Mouse (Mus musculus) ES-CJ7 (cell line): ENCODE results near the gene Erc2.

Source experiments
- DNase-seq: peaks from one replicate; pipeline ENCODE4 v3.0.0; 2011; ENCODE audit warnings: low read depth, low spot score

Erc2 gene

GRCm38 (mm10) chr14:28376208-28376805 is 754.1 kb downstream of the Erc2 start:
- DNase-seq, result peak; percentile 23

- no peak for DNase-seq
Observed at GRCm38 (mm10) chr14:28377519-28377918, 755.3 kb downstream of the Erc2 start.

- no peak for DNase-seq
Observed at GRCm38 (mm10) chr14:28380129-28380528, 757.9 kb downstream of the Erc2 start.

- DNase-seq, result no peak
Observed at GRCm38 (mm10) chr14:28381801-28382550, 759.7 kb downstream of the Erc2 start.

DNA sequence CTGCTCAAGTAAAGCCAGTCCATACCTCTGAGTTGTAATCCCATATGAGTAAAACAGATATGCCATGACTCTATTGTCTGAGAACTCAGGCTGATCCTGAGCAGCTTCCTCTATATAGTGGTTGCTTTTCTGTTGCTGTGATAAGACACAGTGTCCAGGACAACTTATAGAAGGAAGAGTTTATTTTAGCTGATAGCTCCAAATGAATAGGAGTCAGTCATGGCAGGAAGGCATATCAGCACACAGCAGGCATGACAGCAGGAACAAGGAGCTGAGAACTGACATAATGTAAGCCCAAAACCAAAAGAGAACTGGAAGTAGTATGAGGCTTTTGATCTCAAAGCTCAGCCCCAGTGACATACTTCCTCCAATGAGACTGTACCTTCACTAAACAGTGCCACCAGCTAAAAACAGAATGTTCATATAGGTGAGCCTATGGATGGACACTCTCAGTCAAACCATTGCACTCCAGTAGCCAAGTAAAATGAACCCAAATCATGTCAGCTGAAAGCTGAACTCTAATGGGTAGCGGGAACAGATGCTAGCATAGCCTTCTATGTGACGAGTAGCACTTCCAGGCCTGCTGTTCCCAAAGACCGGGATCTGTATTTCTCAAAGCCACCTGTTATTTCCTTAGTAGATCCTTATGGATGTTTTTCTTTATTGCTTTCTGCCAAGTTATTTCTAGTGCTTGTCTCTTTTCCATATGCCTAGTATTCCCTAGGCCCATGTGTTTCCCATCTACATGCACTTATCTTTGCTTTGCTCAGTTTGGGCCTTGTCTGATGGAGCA is 764.8 kb downstream of the Erc2 start:
- no peak for DNase-seq

DNA sequence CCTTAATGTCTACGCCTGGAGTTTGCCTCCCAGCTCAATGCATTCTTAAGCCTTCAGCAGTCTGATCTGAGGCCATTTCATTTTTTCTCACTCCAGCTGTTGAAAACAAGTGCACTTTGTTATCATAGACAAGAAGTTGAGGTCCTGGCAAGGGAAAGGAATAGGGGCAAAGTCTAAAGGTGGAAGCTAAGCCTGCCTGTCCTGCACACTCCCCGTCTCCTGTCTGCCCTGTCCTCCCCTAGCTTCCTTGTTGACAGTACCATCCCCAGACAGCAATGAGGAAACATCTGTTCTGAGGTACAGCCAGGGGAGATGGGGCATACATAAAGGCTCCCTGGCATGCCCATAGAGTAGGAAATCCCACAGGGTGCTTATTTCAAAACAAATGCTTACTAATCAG is 776.7 kb downstream of the Erc2 start:
- no peak for DNase-seq

GRCm38 (mm10) chr14:28399897-28400296 is 777.7 kb downstream of the Erc2 start:
- DNase-seq, result no peak

DNA sequence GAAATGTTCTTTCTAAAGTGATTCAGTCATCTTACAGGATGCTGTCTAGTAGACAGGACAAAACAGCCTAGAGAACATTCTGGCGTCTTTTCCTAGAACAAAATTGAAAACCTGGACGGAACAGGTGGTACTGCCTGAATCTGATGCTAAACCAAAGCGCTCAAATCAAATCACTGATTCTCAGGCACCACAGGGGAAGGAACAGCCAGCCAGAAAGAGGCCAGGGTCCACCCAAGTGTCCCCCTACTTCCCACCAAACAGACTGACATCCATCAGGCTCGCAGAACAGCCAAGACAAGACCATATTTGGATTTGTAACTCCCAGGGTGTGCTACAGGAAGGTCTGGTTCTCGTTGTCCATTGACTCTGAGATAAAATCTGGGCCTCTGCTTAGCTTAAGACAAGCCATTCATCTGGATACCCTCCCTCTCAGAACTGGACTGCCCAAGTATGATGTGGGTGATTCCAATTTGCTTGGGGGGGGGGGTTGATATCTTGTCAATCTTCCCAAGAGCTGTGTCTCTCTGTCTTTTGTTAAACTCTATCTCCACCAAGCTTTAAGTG is 783.1 kb downstream of the Erc2 start:
- DNase-seq, result no peak

DNA sequence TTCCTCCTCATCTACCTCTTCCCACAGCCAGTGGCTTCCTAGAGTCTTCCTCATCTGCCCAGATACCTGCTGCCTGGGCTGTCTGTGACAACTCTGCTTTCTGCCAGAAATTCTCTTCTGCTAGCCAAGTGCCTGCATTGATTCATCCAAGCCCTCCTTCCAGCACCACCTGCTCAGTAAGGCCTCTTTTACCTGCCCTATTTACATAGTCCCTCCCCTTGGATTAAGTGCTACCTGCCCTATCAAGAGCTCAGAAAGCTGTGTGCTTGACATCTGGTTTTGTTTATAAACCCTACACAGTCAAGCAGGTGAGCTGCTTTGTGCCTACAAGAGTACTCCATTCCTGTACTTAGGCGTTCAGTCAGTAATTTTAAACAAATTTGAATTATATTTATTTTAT is 787.2 kb downstream of the Erc2 start:
- no peak for DNase-seq

DNA sequence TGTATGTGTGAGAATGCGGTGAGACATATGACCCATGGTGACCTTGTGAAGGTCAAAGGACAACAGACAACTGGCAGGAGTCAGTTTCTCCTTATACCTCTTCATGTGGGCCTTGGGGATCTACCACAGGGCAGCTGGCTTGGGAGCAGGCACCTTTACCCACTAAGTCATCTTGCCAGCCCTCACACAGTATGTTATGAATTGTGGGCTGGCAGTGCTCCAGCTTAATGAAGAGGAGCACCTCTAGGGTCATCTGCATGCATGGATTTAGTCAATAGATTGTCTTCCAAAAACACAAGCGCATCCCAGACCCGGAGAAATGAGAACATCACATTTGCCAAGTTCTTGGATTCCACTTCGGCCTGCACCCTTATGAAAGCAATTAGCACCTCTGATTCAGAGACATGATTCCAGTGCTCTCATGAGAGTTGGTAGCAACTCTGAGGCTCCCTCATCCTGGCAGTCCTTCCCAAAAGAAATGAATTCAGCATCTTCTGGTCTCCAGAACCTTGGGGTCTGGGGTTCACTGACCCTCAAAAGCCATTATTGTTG is 787.6 kb downstream of the Erc2 start:
- DNase-seq, result no peak

DNA sequence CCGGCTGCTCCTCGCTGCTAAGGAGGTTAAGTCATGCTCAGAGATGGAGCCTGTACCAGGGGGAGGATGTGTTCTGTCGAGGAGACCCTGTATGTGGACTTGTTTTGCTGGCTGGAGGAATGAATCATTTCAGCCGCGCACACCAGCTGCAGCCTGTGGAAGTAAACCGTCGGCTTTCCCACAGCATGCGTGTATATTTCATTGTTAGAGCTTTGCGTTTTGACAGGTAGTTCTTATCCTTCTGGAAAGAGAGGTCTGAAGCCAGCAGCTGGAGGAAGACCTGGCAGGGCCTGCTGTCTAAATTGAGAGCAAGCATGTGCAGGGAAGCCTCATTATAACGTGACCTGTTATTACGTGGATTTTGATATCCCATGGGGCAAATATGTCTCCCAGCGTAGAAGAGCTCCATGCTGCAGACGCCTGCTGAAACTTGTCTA is 788.6 kb downstream of the Erc2 start:
- no peak for DNase-seq

- no peak for DNase-seq
Observed at GRCm38 (mm10) chr14:28412252-28412995, 790.2 kb downstream of the Erc2 start.

DNA sequence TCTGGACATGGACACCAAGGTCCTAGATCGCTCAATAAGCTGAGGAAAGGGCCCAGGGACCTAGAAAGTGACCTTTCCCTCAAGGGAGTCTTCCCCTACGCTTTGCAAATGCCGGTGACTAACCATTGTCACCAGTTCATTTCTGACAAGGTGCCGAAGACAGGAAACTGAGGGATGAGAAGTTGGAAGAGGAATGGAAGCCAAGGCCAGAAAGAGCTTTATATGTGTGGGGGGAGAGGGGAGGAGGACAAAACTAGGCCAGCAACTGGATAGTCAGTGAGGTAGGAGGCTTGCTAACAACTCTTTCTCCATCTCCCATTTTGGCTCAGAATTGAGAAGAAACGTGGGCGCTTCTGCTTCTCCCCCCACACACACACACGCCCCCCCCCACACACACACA is 791.3 kb downstream of the Erc2 start:
- no peak for DNase-seq

- no peak for DNase-seq
Observed at GRCm38 (mm10) chr14:28417019-28417418, 794.8 kb downstream of the Erc2 start.

DNA sequence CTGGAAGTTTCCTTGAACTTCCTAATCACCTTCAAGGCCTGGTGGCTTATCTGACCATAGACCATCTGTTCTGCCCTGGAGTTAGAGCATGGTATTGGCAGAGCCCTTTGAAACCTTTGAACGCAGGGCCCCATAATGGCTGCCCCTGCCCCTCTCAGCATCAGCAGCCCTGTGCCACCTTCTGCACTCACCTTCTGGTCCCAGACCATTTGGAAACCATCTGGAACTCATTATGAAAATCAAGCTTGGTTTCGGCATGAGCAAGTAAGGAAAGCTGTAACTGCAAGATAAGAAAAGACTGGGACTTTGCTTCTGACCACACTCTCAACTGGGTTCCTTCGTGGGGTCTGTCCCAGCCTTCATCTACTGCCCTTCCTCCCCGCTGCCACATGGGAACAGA is 796.3 kb downstream of the Erc2 start:
- DNase-seq, result no peak

DNA sequence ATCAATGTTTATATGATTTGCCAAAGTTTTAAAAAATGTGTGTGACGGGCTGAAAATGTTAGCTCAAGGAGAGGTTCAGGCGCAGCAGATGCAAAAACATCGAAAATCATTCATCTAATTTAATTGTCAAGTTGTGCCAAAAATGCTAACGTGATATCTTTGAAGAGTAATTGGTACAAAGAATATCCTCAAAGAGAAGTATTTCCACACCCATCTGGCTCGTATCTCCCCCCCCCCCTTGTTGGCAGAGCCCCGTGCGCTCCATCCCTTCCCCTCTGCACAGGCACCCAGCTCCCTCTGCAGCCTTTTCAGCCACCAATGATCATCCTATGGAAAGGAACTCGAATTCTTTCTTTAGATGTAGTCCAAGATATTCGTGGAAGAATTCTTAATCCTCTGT is 797.0 kb downstream of the Erc2 start:
- DNase-seq, result no peak

DNA sequence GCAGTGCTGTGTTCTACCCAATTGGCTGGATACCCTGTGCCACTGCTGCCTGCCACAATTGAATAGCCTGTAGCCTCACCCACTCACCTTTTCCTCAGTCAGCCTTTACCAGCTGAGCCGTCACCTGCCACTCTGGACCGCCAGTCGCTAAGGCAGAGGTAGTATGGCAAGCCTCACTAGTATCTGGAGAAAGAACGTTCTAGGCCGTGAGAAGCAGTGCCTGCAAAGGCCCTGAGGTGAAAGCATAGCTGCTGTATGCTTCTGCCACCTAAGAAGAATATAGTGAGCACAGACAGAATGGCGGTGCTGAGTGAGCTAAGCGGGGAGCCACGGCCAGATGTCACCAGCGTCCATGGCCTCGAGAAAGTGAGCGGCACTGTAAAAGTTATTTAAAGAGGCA is 798.4 kb downstream of the Erc2 start:
- no peak for DNase-seq

DNA sequence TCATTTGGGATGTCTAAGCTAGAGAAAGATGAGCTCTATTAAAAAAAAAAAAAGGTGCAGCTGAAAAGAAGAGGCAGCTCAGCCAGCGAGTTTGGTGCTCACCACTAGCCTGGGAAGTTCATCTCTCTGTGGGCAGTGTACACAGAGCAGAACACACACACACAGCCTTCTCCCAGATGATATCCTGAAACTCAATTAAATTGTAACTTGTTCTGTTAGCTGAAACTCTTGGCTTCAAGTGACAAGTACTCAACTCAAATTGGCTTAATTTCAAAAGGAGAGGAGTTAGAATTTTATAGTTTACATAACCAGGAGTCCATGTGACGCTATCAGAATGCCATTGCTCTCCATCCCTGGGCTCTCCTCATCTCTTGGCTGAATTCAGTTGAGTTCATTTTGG is 804.4 kb downstream of the Erc2 start:
- no peak for DNase-seq

GRCm38 (mm10) chr14:28431703-28432309 is 809.6 kb downstream of the Erc2 start:
- DNase-seq, result no peak

- no peak for DNase-seq
Observed at GRCm38 (mm10) chr14:28434996-28435395, 812.8 kb downstream of the Erc2 start.

DNA sequence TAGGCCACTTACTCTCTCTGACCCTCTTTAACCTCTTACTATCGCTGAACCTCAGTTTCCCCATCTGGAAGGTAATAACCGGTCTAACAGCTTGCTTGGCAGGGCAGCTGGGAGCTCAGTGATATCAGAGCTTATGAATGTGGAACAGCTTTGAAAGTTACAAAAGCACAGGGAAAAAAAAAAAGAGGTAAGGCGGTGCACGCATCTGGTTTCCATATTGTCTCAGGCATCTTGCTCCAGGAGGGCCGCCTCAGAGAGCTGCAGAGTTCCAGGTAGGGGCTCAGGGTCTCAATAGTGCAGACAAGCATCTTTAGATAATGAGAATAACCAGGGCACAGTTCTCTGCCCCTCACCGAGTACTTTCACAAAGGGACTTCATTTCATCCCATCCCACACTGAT is 816.9 kb downstream of the Erc2 start:
- DNase-seq, result no peak
